Mouse (Mus musculus): ENCODE measurements at regions not wholly inside any gene's neighbourhood (a gene's known extent, or its start where the extent isn't known, plus 50 kb on each side); places are given as distances from the start of the nearest gene placed in this dataset.

DNA sequence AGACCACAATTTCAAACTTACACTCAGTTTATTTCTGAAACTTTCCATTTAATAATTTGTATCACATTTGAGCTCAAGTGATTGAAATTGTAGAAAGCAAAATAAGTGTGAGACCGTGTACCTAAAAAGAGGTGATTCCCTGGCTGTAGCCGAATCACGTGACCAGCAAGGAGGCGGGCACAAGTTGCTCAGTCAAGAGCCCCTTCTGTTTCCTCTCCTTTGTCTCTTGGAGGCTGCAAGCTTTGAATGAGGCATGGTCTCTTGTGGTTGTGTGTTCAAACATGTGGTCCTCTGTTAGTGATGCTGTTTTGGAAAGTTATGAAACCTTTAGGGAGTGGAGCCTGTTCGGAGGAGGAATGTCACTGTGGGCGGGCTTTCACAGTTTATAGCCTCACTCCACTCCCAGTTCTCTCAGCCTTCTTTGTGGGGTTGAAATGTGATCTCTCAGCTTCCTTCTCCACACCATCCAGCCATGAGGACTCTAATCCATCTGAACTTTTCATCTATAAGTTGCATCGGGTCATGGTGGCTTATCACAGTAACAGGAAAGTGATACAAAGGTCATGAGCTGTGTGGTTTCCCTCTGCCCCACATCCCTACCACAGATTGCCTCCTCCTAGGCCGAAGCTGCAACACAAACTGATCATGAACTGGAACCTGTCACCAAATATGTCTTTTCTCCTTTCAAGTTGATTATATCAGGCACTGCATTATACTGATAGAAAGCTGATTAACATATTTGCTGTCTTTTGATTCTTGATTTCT is 94.3 kb upstream of the Nabp1 start:
- TF ChIP-seq POLR2A (IDR thresholded peaks at IDR 0.05; ENCODE audit: extremely low read depth, insufficient read depth, low read length) (no peak), CTCF (IDR thresholded peaks at IDR 0.05; ENCODE audit: extremely low read depth, insufficient read depth, low read length) (no peak)

All from cortical plate, adult 2 months (tissue).